Mouse (Mus musculus) heart, adult 2 months (tissue): Measurements from ENCODE around the gene Odf3l2. TPM values are rescaled to one million over a fixed set of nuclear protein-coding genes. Genes with fewer than 3 reads are reported as not detected.

Experiments used
- DNase-seq, 2 experiments: peaks; one replicate each; pipeline ENCODE4 v3.0.0; 2021
- H3K27ac ChIP-seq: fragments of 200-600 bp; 2 replicates; pipeline ENCODE4 v1.8.1; 2022
- H3K27me3 ChIP-seq: fragments of 200-500 bp; 2 replicates; pipeline ENCODE4 v1.6.1; 2012; ENCODE audit warnings: mild to moderate bottlenecking, low read length, inconsistent platforms, mixed read lengths; ENCODE audit not compliant: control insufficient read depth, insufficient read depth
- H3K36me3 ChIP-seq: fragments of 200-500 bp; 2 replicates; pipeline ENCODE4 v1.6.1; 2012; ENCODE audit warnings: low read length, inconsistent platforms; ENCODE audit not compliant: control insufficient read depth, insufficient read depth
- H3K4me1 ChIP-seq: fragments of 200-500 bp; 2 replicates; pipeline ENCODE4 v1.6.1; 2011; ENCODE audit warnings: low read length; ENCODE audit not compliant: control insufficient read depth, insufficient read depth
- H3K4me3 ChIP-seq: fragments of 200-600 bp; 2 replicates; pipeline ENCODE4 v1.8.1; 2022
- H3K79me2 ChIP-seq: fragments of 200-500 bp; replicated peaks from 2 replicates; pipeline ENCODE4 v1.6.1; 2012; ENCODE audit warnings: mild to moderate bottlenecking, inconsistent platforms, low read length, moderate library complexity, mixed read lengths; ENCODE audit not compliant: control insufficient read depth, insufficient read depth
- H3K9ac ChIP-seq: fragments of 200-500 bp; 2 replicates; pipeline ENCODE4 v1.6.1; 2012; ENCODE audit warnings: low read depth, mild to moderate bottlenecking, control low read depth, inconsistent platforms, low read length, mixed read lengths
- CTCF ChIP-seq: fragments of 200-600 bp; IDR thresholded peaks from 2 replicates; pipeline ENCODE4 v1.8.1; 2022; ENCODE audit warnings: antibody characterized with exemption, mild to moderate bottlenecking, moderate library complexity
- EP300 ChIP-seq: fragments of 200-500 bp; IDR thresholded peaks from 2 replicates; pipeline ENCODE4 v1.6.1; 2011; ENCODE audit warnings: low read depth, low read length, control low read depth; ENCODE audit not compliant: insufficient read depth
- POLR2A ChIP-seq: fragments of 200-500 bp; IDR thresholded peaks from 2 replicates; pipeline ENCODE4 v1.6.1; 2011; ENCODE audit warnings: mild to moderate bottlenecking, low read depth, low read length, control low read depth; ENCODE audit not compliant: insufficient read depth
- WGBS: fragments of 180-500 bp; shearing (Covaris S2); methylation state at CpG from one replicate; pipeline ENCODE4 v1.1.7; 2018; 5-methylcytosine and 5-hydroxymethylcytosine counted together
- intact Hi-C: fragments of 180-260 bp; cut with DNase I; formaldehyde crosslinking; loops from one replicate; pipeline ENCODE4 v1.15.1; 2025
- polyA plus RNA-seq: library from polyadenylated mRNA; depleted of rRNA; stranded (reverse); fragments of >200 nt; gene quantifications from 2 replicates; pipeline ENCODE4 v1.2.3, GENCODE M21; 2012; rRNA removed
- total RNA-seq, 2 experiments: library from RNA; stranded (reverse); gene quantifications; 2 replicates each; pipeline ENCODE4 v1.2.3; 2021

Odf3l2 gene
- total and polyA plus RNA-seq, 3 experiments: not detected

GRCm38 (mm10) chr10:79590702-79591101 lies 54.8 kb downstream of the Odf3l2 start:
- Histone ChIP-seq H3K9ac (no peak overlapping the region), H3K36me3 (no peaks in the 10 kb centered on the region), H3K79me2 (no peaks in the 10 kb centered on the region), H3K27ac (no peak overlapping the region), H3K4me3 (no peak overlapping the region), H3K27me3 (no peaks in the 10 kb centered on the region), H3K4me1 (no peaks in the 10 kb centered on the region)
- 98% methylated on average over 1 of the region's 1 CpGs for WGBS
- TF ChIP-seq CTCF: no peak
- TF ChIP-seq EP300: no peak
- TF ChIP-seq POLR2A: no peak
- intact Hi-C loops: no loop called here
- no peak for DNase-seq

Other genes starting within 250 kb of the Odf3l2 start
- gene Vmn2r83, start 177.0 kb downstream of the Odf3l2 start, total RNA-seq: not detected
- gene Vmn2r83, start 177.0 kb downstream of the Odf3l2 start, polyA plus RNA-seq: not detected in 2 replicates
- 1 to 10 TPM; 2.3 to 3.5 TPM for gene Plpp2, start 111.9 kb downstream of the Odf3l2 start, total RNA-seq
- 2.4 and 3.8 TPM in 2 replicates for gene Plpp2, start 111.9 kb downstream of the Odf3l2 start, polyA plus RNA-seq
- 10 to 100 TPM; 12.7 to 12.9 TPM for gene Mier2, start 90.5 kb downstream of the Odf3l2 start, total RNA-seq
- 27.4 and 31.8 TPM in 2 replicates for gene Mier2, start 90.5 kb downstream of the Odf3l2 start, polyA plus RNA-seq
- not detected for gene Theg, start 58.4 kb downstream of the Odf3l2 start, total RNA-seq
- gene Theg, start 58.4 kb downstream of the Odf3l2 start, polyA plus RNA-seq: 0.10 TPM in 1 of 2 replicates, not detected in the other
- gene C2cd4c, start 31.7 kb downstream of the Odf3l2 start, total RNA-seq: under 1 TPM in 1 of 2 experiments, not detected in 1; 0.10 TPM
- gene C2cd4c, start 31.7 kb downstream of the Odf3l2 start, polyA plus RNA-seq: 0.02 and 0.09 TPM in 2 replicates
- 1 to 10 TPM; 1.9 to 2.1 TPM for gene Shc2, start 7.8 kb downstream of the Odf3l2 start, total RNA-seq
- gene Shc2, start 7.8 kb downstream of the Odf3l2 start, polyA plus RNA-seq: 2.9 and 3.7 TPM in 2 replicates
- gene Madcam1, start 18.8 kb upstream of the Odf3l2 start, total RNA-seq: not detected
- not detected in 2 replicates for gene Madcam1, start 18.8 kb upstream of the Odf3l2 start, polyA plus RNA-seq
- gene Tpgs1, start 23.6 kb upstream of the Odf3l2 start, total RNA-seq: 10 to 100 TPM; 16.5 to 18.8 TPM
- 18.0 and 28.1 TPM in 2 replicates for gene Tpgs1, start 23.6 kb upstream of the Odf3l2 start, polyA plus RNA-seq
- 100 to 1,000 TPM; 196 to 216 TPM for gene Cdc34, start 36.5 kb upstream of the Odf3l2 start, total RNA-seq
- gene Cdc34, start 36.5 kb upstream of the Odf3l2 start, polyA plus RNA-seq: 352 and 397 TPM in 2 replicates
- gene Gzmm, start 43.3 kb upstream of the Odf3l2 start, total RNA-seq: 1 to 10 TPM; 6.4 to 6.5 TPM
- 7.4 and 9.2 TPM in 2 replicates for gene Gzmm, start 43.3 kb upstream of the Odf3l2 start, polyA plus RNA-seq
- gene Bsg, start 58.8 kb upstream of the Odf3l2 start, total RNA-seq: 1,000 to 10,000 TPM; 1,364 to 1,491 TPM
- 1,570 and 1,684 TPM in 2 replicates for gene Bsg, start 58.8 kb upstream of the Odf3l2 start, polyA plus RNA-seq
- 10 to 100 TPM; 17.0 to 17.5 TPM for gene Hcn2, start 70.9 kb upstream of the Odf3l2 start, total RNA-seq
- gene Hcn2, start 70.9 kb upstream of the Odf3l2 start, polyA plus RNA-seq: 23.8 and 33.5 TPM in 2 replicates
- gene Polrmt, start 100.8 kb upstream of the Odf3l2 start, total RNA-seq: 10 to 100 TPM; 42.2 to 44.7 TPM
- 47.0 and 52.3 TPM in 2 replicates for gene Polrmt, start 100.8 kb upstream of the Odf3l2 start, polyA plus RNA-seq
- gene Fgf22, start 109.3 kb upstream of the Odf3l2 start, total RNA-seq: not detected
- gene Fgf22, start 109.3 kb upstream of the Odf3l2 start, polyA plus RNA-seq: not detected in 2 replicates
- gene Rnf126, start 121.2 kb upstream of the Odf3l2 start, total RNA-seq: 10 to 100 TPM; 22.9 to 23.6 TPM
- gene Rnf126, start 121.2 kb upstream of the Odf3l2 start, polyA plus RNA-seq: 41.4 and 48.0 TPM in 2 replicates
- 1 to 10 TPM; 3.8 to 4.7 TPM for gene Fstl3, start 131.5 kb upstream of the Odf3l2 start, total RNA-seq
- 9.7 and 11.9 TPM in 2 replicates for gene Fstl3, start 131.5 kb upstream of the Odf3l2 start, polyA plus RNA-seq
- not detected for gene Prss57, start 145.2 kb upstream of the Odf3l2 start, total RNA-seq
- gene Prss57, start 145.2 kb upstream of the Odf3l2 start, polyA plus RNA-seq: 0.08 and 0.20 TPM in 2 replicates
- gene Palm, start 147.8 kb upstream of the Odf3l2 start, total RNA-seq: 10 to 100 TPM; 51.4 to 55.6 TPM
- 31.4 and 36.6 TPM in 2 replicates for gene Palm, start 147.8 kb upstream of the Odf3l2 start, polyA plus RNA-seq
- gene Misp, start 175.3 kb upstream of the Odf3l2 start, total RNA-seq: under 1 TPM; 0.50 to 0.52 TPM
- gene Misp, start 175.3 kb upstream of the Odf3l2 start, polyA plus RNA-seq: 0.26 and 0.82 TPM in 2 replicates
- 10 to 100 TPM; 43.9 to 51.8 TPM for gene Ptbp1, start 208.7 kb upstream of the Odf3l2 start, total RNA-seq
- 47.5 and 52.6 TPM in 2 replicates for gene Ptbp1, start 208.7 kb upstream of the Odf3l2 start, polyA plus RNA-seq
- 1 to 10 TPM in 1 of 2 experiments, under 1 TPM in 1; 0.55 to 1.2 TPM for gene Prtn3, start 228.7 kb upstream of the Odf3l2 start, total RNA-seq
- 0.84 TPM in 1 of 2 replicates, not detected in the other for gene Prtn3, start 228.7 kb upstream of the Odf3l2 start, polyA plus RNA-seq
- under 1 TPM; 0.20 to 0.31 TPM for gene Plppr3, start 228.9 kb upstream of the Odf3l2 start, total RNA-seq
- 0.50 and 0.80 TPM in 2 replicates for gene Plppr3, start 228.9 kb upstream of the Odf3l2 start, polyA plus RNA-seq
- not detected for gene Elane, start 240.5 kb upstream of the Odf3l2 start, total RNA-seq
- 0.23 TPM in 1 of 2 replicates, not detected in the other for gene Elane, start 240.5 kb upstream of the Odf3l2 start, polyA plus RNA-seq
- 10 to 100 TPM; 22.9 to 98.7 TPM for gene Cfd, start 245.1 kb upstream of the Odf3l2 start, total RNA-seq
- gene Cfd, start 245.1 kb upstream of the Odf3l2 start, polyA plus RNA-seq: 85.9 and 490 TPM in 2 replicates